Mouse (Mus musculus): ENCODE data around the gene Stat1.

DNA sequence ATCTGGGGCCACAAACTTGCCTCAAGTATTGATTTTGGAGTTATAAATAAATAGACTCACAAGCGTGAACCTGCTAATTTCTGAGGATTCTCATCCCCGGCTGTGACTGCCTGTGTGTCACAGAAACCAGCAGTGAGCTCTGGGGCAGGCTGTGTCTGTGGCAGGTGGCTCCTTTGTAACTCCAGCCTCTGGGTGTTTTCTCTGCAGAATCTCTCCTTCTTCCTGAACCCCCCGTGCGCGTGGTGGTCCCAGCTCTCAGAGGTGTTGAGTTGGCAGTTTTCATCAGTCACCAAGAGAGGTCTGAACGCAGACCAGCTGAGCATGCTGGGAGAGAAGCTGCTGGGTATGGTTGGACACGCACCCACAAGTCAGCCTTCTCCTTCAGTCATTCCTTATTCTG, 29.5 kb downstream of the Stat1 start:
- TF ChIP-seq CTCF (IDR thresholded peaks at IDR 0.05; ENCODE audit: low read depth, low read length) (no peak), GATA1 (IDR thresholded peaks at IDR 0.05; ENCODE audit: borderline replicate concordance, low read length) (no peak)

Data from G1E (cell line).